Mouse (Mus musculus) liver, adult 2 months (tissue): ENCODE data around the gene Zfp62.

Experiments
- CTCF ChIP-seq: fragments of 200-500 bp; IDR thresholded peaks from 2 replicates; pipeline ENCODE4 v1.5.1; 2011; ENCODE audit warnings: low read depth, low read length, control low read depth
- POLR2A ChIP-seq: fragments of 200-500 bp; IDR thresholded peaks from 2 replicates; pipeline ENCODE4 v1.6.1; 2011; ENCODE audit warnings: low read length, control low read depth; ENCODE audit not compliant: insufficient read depth; ENCODE audit errors: extremely low read depth

DNA sequence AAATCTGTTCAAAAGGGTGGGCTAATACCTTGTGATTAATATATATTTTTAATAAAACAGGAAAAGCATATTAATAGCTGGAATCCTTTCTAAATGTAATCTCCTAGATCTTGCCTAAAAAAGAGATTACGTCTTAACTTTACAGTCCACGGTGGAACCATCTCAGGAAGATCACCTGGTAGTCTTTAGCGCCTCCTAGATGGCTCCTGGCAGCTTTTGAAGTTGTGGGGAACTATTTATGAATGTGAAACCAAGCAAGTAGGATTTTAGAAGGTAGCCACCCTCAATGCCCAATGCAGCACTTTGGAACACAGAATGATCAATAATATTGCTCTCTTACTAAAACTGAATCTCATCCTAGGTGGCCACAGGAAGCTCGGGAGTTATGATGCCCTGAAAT, 37.8 kb downstream of the Zfp62 start:
- TF ChIP-seq CTCF (no peak), POLR2A (no peak)
